Mouse (Mus musculus) testis, adult 2 months (tissue): ENCODE data around the gene Pla2g2d.

Experiments used
- CTCF ChIP-seq: fragments of 200-500 bp; IDR thresholded peaks from 2 replicates; pipeline ENCODE4 v1.5.1; 2012; ENCODE audit warnings: low read depth, mild to moderate bottlenecking, inconsistent platforms, low read length, moderate library complexity; ENCODE audit not compliant: control insufficient read depth, insufficient read depth, insufficient replicate concordance
- POLR2A ChIP-seq: fragments of 200-500 bp; IDR thresholded peaks from 2 replicates; pipeline ENCODE4 v1.6.1; 2012; ENCODE audit warnings: low read depth, mild to moderate bottlenecking, inconsistent platforms, low read length, moderate library complexity; ENCODE audit not compliant: control insufficient read depth

DNA sequence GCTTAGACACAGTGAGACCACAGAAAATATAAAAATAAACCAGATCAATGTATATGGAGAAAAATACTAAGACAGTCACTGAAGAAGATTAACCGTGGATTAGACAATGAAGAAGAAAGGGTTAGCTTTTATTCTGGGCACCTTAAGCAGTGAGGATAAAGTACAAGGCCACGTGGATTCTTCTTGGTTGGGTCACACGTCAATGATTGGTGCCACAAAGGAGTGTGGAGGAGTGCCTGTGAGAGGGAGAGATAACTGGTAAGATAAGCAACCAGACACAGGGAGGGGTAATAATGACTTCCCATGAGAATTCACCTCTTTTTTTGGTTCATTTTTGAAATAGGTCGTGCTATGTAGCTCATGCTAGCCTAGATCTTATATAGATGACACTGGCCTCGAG is 3.1 kb upstream of the Pla2g2d start:
- TF ChIP-seq POLR2A = no peak
- TF ChIP-seq CTCF = no peak
